Mouse (Mus musculus) frontal cortex, postnatal 25 days (tissue): ENCODE results near the gene Hal.
"Not testable (repeated sequence)": the region's sequence is repeated elsewhere in the genome, so short reads cannot be mapped to it uniquely, and the experiment has no call there.

ENCODE experiments used
- DNase-seq, 2 experiments: peaks; one replicate each; pipeline ENCODE4 v3.0.0; 2022; ENCODE audit warnings: low spot score in 2 of 2

Gene Hal

DNA sequence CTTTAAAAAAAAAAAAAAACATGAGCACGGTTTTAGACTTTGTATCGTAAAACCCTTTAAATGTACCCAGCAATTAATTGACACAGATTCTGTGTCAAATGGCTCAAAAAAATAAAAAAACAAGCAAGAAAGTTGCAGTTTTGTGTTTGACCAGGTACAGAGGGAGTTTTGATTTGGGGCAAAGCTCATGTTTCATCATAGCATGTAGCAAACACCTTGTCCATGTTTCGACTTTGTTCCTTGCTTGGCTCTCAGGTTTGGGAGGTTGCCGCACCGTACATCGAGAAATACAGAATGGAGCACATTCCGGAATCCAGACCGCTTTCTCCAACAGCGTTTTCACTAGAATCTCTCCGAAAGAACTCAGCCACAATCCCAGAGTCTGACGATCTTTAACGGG, 27.4 kb downstream of the Hal start:
- DNase-seq: no peak

DNA sequence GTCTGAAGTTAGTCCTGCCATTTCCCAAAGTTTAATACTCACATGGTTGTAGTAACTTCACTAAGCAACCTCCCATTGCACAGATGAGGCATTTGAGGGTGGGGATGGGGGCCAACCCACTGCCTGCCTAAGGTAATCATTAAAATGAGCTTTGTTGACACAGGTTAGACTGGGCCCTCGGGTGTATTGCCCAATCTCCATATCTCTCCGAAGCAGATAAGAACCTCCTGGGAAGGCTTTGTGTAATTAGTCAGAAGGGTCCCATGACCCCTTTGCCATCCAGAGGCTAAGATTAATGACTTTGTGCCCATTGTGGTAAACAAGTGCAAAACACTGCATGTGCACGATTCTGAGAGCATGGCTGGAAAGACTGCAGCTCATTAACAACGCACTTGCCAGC, 29.2 kb downstream of the Hal start:
- DNase-seq: no peak

DNA sequence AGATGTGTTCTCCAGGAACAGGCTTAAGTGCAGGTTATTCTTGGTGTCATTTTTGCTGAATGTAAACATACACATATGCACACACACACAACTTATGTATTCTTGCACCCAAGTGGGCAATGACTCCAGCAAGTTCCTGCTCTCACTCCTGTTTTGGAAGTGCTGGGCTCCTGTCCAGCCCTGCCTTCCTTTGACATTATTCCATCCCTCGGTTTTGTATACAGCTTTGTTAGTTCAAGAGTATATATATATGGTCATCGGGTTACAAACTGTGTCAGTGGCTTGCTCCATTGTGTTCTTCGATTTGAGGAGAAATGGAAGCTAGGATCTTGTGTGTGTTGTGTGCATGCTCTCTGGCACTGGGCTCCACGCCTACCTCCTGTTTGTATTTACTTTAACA, 29.6 kb downstream of the Hal start:
- DNase-seq: no peak

DNA sequence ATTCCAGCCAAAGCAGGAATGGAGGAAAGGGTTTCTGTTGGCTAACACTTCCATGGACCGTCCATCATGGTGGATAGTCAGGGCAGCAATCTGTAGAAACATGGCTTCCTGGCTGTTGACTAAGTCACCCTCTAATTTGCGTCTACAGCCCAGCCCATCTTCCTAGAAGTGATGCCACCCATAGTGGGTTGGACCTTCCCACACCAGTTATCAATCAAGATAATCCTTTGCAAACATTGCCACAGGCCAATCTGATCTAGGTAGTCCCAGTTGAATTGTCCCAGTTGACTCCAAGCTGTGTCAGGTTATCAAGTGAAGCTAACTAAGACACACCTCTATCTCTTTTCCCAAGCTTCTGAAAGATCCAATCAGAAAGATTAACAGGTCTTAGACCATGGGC, 30.1 kb downstream of the Hal start:
- no peak for DNase-seq

DNA sequence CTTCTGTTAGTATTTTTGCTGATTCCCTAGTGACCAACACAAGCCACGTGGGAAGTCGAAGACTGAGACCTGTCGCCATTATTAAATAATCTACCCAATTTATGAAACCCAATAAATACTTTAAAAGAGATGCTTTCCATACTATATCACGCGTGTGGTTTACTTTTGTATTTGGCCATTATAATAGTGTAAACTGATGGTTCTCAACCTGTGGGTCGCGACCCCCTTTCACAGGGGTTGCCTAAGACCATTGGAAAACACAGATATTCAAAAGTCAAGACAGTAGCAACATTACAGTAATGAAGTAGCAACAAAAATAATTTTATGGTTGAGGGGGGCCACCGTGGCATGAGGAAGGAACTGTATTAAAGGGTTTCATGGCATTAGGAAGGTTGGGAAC, 30.6 kb downstream of the Hal start:
- DNase-seq: no peak

DNA sequence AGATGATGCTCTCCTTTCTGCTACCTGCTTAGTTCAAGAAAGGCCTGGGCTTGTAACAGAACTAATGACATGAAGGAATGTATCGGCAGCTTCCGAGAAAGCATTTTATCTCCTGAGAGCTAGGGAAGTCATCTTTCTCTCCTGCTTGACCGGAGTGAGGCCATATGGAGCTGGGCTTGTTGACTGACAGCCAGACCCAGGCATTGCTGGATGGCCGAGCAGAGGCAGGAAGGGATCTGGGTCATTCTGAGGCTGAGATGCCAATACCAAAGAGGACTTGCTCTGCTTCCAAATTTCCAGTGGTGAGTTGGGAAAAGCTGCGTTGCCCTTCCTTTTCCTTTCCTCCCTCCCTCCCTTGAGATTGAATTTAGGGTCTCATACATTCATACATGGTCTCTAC, 31.2 kb downstream of the Hal start:
- no peak for DNase-seq

DNA sequence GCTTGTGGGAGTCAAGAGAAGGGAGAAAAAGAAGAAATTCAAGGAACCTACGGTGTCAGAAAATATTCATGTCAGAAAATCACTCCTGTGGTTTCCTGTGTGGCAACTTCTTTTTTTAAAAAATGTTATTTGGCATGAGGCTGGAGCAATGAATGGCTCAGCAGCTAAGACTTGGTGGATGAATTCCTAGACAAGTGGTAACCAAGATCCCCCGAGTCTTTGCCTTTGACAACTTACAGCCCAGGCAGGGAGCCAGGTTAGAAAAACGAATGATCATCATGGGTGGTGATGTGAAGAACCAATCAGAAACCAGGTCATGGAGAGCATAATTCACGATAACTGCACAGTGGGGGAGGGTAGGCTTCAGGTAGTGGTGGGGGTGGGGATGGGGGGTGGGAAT, 32.4 kb downstream of the Hal start:
- DNase-seq: no peak

DNA sequence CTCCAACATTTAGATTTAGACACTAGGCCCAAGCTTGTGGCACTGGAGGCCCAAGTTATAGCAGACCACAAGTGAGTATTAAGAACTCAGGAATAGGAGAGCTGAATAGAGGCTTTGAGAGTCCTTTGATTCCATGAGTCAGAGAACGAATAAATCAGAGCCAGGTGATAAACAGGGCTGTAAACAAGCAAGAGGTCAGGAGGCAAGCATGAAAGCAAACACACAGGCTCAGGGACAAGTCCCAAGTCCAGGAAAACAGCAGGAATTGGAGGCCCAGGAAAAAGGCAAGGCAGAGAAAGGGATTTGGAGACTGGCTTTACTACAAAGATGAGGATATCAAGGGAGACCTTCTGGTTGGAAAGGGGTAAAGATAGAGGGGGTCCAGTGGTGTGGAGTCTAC, 36.8 kb downstream of the Hal start:
- no peak for DNase-seq

DNA sequence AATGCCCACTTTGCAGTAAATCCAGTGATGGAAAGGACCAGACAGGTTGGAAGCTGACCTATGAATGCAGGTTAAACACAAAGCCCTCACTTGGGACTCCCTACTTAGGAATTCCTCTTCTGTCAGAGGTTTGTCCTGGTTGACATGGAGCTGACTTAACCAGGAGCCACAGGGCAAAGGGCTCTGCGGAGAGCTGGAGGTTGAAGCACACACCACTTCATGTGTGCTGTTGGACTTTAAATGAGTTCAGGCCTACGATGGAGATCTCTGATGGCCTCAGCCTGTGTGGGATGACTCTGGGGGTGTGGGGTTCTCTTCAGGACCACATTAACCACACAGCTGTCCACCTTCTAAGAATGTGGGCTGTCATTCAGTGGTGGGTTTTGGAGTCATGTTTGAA, 49.7 kb downstream of the Hal start:
- DNase-seq: no peak

DNA sequence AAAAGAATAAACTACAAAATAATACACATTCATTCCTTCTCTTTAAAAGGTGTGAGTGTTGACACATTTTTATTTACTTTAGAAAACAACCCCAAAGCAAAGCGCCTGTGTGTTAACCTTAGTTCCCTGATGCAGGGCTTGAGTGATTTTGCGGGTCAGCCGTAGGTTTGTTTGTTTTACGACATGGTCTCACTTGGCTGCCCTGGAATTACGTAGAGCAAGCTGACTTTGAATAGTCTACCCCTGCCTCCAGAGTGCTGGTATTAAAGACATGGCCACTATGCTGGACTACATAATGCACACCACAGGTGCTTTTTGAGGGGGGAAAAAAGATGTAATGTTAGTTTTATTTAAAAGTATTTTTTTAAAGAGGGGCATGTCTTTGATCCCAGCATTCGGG, 50.2 kb downstream of the Hal start:
- no peak for DNase-seq

DNA sequence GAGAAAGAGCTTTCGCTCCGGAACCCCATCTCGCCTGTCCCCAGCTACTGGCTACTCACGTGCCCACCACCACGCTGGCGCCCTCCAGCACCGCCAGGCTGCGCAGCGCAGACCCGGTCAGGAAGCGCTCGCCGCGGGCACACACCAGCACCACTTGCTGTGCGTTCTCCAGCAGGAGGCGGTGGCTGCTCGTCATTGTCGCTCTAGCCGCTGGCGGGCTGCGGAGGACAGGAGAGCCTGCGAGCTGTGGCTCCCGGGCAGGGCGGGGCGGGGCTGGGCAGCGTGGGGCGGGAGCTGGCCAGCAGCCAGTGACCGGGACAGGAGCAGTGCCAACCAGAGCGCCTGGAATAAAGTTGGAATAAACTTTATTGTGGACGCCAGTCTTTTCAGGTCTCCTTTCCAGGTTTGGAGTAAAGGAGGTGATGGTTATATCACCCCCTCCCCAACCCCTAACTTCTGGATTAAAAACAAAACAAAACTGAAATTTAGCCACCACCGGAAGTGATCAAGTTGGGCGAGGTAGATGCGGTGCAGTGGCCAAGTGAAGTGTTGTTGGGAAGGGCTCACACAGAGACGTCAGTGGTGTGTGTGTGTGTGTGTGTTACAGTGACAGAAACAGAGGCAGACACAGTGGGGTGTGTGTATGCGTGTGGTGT, 51.3 kb downstream of the Hal start, which contains the start of gene Amdhd1:
Gene Amdhd1, minus strand, starts transcription at position 259 of the 656 bp plus-strand sequence.
- peak; percentile 11 to 40 for DNase-seq

DNA sequence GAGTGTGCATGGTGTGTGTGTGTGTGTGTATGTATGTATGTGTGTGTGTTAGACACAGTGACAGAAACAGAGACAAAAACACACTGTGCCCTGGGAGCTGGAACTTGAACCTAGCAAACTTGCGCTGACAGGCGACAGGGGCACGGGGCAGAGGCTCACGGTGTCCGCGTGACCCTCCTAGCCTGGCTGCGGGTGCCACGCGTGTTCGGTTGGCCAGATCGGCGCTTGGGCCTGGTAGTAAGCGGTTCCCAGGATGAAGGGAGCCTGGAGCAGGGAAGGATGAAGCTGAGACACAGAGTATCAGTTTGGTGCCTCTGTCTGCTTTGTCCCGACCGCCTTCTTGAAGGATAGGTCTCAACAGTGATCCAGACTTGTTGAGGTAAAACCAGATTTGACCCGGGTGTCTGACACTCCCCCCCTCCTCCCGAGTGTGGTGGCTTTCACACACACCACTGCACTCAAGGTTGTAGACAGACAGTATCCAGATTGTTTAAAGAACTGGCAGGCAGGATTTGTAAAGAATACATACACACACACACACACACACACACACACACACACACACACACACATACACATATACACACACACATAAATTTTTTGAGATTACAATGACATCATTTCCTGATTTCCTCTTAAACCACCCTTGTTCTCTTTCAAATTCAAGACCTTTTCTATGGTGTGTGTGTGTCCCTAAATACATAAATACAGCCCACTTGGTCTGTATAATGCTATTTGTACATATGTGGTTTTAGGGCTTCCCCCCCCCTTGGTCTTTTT, 52.1 kb downstream of the Hal start, which contains the start of gene Ccdc38:
Gene Ccdc38, plus strand, starts transcription at position 202 of the 780 bp plus-strand sequence.
- no peak for DNase-seq

DNA sequence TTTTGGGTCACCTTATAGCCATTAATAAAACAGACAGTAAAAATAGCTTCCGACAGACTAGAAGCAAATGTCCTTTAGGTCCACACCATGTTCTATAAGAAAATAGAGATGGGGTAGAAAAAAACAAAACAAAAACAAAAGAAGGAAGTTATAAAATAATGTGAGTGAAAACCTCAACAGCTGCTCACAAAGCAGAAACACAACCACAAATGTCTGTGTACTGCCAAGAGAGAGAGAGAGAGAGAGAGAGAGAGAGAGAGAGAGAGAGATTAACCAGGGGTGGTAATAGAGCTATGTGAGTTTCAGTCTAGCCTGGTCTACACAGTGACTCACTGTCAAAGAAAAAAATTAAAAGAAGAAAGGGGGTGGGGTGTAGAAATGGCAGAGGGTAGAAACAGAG, 53.0 kb downstream of the Hal start:
- DNase-seq: no peak

DNA sequence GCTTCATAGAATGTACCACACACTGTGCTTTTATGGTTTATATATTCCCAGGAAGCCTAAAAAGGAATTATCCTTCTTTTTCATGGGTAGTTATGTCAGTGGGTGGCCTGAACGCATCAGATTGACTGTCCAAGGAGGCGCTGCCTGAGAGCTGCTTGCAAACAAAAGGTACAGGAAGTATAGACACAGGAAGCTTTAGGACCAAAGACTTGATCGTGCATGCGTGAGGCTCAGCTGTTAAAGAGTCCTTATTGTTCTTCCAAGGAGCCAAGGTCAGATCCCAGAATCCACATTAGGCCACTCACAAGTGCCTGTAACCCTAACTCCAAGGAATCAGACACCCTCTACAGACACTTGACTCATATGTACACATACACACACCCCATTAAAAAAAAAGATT, 53.8 kb downstream of the Hal start:
- DNase-seq: no peak

DNA sequence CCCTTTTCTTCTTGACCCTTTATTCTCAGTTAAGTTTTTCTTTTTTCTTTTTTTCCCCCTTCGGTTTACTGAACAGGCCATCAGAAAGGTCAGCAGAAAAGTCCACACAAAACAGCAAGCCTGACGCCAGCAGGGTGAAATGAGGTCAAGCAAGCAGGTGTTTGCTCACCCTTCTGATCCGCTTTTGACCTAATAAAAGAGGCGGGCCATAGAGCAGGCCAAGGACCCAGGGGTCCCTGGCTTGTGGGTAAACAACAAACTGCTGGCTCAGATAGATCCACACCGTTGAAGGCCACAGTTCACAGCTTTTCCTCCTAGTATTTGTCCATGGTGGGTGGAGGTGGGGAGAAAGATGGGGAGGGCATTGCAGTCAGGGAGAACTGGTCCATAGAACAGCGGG, 54.6 kb downstream of the Hal start:
- DNase-seq: no peak

DNA sequence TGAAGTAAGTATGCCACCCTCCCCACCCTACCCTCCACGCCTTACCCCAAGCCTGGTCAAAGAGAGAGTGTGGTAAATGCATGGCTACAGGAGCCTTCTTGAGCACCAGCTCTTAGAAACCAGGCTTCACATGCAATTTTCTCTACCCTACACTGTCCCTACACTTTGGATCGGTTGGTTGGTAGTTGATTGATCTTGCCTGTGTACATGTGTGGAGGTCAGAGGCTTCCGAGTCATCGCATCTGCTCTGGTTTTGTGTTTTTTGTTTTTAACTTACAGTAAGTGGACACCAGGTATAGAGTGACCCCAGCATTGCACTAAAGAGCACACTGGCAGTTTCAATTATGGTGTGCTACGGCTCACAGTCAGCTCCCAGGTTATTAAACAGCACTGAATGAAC, 55.6 kb downstream of the Hal start:
- no peak for DNase-seq

DNA sequence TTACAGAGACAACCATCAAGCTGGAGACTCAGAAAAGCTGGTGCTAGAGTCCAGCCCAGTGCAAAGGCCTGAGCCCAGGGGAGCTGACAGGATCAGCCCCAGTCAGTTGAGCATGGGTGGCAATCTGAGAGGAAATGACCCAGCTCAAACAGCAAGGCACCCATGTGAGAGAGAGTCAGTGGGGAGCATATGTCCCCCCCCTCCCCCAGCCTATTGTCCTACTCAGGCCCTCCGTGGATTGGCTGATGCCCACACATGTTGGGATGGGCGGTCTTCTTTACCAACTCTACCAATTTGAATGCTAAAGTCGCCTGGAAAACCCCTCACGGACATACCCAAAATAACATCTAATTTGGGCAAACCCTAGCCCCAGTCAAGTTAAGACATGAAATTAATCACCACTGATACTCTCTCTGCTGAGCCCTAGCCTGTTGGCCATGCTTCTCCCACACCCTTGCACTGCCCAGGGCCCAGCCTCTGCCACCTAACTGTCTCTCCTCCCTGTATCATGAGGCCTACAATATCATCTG, 59.2 kb downstream of the Hal start:
- no peak for DNase-seq

DNA sequence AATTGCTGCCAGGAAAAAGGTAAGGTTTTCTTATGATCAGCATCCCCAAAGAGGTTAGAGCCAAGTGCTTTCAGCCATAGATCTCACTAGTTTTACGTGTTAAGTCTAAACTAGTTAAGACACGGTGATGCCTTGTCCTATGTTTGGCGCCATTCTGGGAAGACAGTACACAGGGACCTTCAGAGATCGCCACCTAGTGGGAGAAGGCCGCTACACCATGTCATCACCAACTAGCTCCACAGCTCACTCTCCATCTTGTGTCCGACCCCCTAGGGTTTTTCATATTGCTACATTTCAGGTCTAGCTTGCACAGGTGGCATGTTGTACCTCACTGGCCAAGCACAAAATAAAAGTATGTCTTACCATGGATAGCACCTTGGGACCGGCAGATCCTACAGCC, 60.4 kb downstream of the Hal start:
- DNase-seq: peak; percentile 71 to 74

DNA sequence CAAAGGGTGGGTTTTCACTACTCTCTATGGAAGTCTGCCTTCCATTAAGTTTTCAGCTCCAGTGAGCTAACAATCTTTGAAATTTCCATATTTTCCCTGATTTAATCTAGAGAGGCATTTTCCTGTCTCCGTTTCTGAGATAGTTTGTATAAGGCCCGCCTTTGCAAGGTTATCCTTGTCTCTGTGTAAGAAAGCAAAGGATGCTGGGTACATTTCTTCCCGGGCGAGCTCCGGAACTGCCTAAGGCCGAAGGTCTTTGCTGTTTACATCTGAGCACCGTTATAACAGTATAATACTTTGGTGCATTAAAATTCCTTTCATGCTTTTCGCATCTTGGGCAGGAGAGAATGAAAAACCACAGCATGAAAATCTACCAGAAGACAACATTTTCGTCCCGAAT, 61.3 kb downstream of the Hal start:
- no peak for DNase-seq

DNA sequence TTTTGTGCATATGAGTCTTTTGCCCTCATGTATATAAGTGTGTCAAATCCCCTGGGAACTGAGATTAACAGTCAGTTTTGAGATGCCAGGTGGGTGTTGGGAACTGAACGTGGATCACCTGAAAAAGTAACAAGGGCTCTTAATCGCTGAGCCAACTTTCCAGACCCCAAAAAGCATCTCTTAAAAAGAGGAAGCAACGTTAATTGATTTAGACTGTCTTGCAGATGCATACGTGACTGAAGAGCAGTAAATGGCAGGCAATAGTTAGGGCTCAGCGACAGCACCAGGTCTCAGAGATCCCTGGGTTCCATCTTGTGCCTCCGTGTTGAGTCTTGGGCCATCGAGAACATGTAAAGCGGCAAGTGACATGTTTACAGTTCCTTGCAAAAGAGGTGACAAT, 64.0 kb downstream of the Hal start:
- DNase-seq: no peak

DNA sequence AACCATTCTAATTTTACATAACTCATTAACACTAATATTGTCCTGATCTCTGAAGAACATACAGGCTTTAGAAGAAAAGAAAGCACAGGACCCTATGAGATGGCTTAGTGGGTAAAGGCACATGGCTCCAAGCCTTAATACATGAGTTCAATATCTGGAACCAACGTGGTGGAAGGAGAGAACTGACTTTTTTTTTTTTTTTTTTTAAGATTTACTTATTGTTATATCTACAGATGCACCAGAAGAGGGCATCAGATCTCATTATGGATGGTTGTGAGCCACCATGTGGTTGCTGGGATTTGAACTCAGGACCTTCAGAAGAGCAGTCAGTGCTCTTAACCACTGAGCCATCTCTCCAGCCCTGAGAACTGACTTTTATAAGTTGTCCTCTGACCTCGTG, 69.4 kb downstream of the Hal start:
- DNase-seq: not testable (repeated sequence)

DNA sequence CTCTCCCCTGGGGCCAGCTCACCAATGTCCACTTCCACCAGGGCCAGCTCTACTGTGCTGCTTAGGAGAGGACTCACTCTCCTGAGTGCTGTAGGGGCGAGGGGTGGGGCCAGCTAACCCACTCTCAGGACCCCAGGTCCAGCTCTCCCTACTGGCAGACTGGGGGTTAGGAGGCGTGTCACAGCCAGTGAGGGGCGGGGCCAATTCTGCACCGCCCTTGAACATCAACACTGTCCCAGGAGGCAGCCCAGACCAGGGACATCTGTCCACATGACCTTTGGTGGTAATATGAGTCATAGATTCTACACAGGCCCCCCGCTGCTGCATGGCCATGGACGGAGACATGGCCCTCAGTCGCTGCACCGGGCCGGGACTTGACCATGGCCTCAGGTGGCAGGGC, 71.2 kb downstream of the Hal start:
- DNase-seq: no peak

DNA sequence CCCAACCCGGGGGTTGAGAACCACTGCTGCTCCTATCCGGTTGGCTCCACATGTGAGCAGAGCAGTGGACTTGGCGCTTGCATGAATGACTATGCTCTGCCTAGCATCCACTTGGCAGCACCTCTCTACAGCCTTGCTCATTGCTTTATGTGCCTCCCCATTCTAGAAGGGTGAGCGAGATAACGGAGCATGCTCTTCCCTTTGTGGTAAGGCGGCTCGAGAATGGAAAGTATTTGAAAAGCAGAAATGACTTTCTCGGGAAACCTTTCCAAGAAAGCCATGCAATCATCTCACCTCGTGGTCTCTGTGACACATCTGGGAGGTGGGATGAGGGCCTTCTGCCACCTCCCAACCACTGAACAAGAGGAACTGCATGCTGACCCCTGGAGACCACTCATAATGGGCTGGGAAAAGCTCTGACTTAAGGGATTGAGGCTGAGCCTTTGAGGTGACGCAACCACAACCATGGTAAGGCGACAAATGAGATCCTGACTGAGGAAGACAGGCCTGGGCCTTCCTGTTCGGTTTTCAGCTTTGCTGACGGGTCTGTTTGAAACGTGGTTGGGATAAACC, 76.0 kb downstream of the Hal start:
- DNase-seq: no peak
